Mouse (Mus musculus) cerebellum, adult 18-20 months (tissue): Measurements from ENCODE around the gene Col4a1.

Source experiments
- DNase-seq, 2 experiments: peaks; one replicate each; pipeline ENCODE4 v3.0.0; 2021

Gene Col4a1

GRCm38 (mm10) chr8:11327722-11328417 is 15.2 kb upstream of the Col4a1 start:
- no peak for DNase-seq

- DNase-seq, result no peak
These were observed 14.7 kb upstream of the Col4a1 start for GRCm38 (mm10) chr8:11327298-11327697.

- no peak for DNase-seq
These were observed 12.3 kb upstream of the Col4a1 start for GRCm38 (mm10) chr8:11324801-11325395.

DNA sequence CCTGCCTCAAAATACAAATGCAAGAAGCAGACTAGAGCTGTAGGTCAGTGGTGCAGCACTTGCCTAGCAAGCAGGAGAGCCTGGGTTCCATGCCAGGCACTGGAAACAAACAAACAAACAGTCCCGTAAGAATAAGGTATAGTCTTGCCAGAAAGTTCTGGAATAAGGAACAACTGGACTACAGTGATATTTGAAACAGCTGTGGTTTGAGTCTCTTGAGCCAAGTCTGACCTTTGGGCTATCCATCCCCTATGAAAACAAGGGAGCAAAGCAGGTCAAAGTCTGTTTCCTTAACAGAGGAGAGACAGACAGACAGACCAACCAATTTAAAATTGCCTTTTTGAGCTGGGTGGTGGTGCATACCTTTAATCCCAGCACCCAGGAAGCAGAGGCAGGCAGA is 11.1 kb upstream of the Col4a1 start:
- no peak for DNase-seq

- DNase-seq, result no peak
These were observed 10.3 kb upstream of the Col4a1 start for GRCm38 (mm10) chr8:11322724-11323585.

DNA sequence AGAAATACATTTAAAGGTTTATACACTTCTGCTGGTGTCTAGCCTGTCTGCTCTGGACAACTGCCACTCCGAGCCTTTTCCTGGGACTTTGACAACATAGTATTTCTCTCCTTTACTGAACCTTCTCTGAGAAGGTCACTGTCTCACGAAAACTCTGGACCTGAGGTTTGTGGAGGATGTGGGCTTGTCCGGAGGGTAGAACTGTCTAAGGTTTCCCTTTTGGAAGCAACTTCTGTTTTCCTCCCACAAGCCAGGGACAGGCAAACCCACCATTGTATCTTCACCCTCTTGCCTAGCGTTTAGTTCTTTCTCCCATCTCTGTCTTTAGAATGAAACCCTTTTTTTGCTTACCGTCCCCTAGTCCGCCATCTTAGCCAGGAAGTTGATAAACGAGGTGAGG is 9.2 kb upstream of the Col4a1 start:
- no peak for DNase-seq

DNA sequence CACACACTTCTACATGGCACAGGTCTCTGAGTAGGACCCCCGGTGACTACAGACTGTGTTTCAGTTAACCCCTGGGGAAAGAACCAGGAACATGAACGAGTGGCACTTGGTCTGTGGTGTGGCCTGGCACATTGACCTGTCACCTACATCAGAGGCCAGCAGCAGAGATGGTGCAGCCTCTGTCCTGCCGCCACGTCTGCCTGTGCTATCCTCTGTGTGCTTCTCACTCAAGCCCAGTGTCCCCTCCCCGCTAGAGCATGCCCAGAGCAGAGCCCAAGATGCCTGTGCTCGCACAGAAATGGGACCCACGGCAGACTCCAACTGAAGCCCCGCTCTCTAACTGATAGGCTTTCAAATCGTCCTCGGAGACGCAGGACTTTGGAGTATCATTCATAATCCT is 6.8 kb upstream of the Col4a1 start:
- no peak for DNase-seq

DNA sequence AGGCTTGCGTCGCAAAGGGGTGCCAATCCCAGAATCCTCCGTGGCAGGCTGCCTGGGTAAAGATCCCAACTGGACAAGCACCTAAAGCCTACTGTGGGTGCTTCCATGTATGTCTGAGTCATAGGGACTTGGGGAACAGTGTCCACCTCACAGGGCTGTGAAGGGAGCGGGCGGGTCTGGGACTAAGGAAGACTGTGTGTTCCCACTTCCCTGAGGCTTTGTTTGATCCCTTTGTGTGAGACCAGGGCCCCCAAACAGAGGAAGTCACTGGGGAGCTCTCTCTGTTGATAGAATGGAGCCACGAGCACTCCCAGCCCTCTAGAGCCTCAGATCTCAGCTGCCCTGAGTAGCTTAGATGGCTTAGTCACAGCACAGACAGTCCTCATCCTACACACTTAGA is 3.5 kb upstream of the Col4a1 start:
- DNase-seq, result no peak

- DNase-seq, result no peak
These were observed 2.7 kb upstream of the Col4a1 start for GRCm38 (mm10) chr8:11315179-11315943.

GRCm38 (mm10) chr8:11314613-11315012 is 2.0 kb upstream of the Col4a1 start:
- DNase-seq, result no peak

DNA sequence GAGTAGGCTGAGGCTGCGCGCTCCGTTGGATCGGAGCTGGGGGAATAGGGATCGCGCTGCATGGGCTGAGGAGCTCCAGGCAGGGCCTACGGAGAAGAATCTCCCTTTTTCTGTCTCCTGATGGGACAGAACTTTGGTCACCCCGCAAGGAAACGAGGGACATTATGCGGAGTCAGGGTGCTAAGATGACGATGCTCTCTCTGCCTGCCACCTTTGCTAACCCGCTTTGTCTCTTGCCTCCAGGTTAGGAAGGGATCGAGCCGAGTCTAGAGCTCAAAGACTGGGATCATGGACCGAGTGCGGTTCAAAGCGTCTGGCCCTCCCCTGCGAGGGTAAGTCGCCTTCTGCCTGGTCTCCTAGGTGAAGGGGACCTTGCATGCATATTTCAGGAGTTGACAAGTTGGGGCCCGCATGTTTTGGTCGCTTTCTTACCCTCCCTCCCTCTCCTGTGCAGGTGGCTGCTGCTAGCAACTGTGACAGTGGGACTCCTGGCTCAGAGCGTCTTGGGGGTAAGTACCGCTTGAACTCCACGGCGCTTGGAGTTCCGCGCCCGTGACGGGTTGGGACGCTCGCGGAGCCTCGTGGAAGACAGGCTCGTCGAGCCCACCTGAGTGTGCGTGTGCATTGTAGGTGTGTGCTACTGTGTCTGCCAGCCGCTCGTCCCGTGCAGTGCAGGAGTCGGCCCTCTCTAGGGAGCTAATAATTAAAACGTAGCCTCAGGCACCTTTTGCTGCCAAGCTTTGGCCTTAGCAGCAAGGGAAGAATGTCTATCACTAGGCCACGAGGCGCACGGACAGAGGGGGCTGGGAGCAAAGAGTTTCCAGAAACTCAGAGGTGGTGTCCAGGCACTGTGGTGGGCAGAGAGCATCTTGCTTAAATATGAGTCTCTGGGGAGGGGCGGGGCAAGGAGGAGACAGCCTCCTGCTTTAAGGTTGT is 818 bp upstream of the Col4a1 start:
- no peak for DNase-seq

DNA sequence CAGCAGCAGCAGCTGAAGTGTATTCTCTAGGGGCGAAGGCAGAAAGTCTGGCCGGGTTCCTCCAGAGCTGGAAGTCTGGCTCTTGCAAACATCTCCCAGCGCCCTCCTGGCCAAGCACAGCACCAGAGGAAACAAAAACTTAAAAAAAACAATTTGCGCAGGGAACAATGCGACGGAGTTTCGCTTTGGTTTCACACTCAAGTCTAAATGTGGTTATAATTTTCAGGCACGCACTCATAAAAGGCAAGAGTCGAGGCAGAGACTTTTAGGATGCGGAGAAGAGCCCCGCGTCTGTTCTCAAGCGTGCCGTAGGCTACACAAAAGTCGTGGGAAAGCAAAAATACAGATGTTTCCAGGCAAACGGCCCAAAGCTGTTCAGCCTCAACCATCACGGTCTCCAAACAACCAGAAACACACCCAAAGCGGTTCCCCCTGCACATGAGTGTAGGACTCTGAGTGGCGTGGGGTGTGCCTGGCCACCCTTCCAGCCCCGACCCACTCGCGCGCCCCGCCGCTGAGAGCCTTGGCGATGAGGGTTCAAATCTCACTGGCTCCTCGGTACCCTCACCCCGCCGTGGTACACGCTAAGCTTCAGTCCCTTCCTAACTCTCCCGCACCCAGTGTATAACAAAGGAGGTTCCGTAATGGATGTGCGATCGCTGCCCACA is 811 bp downstream of the Col4a1 start:
- no peak for DNase-seq

GRCm38 (mm10) chr8:11310049-11310448 is 2.6 kb downstream of the Col4a1 start:
- no peak for DNase-seq

DNA sequence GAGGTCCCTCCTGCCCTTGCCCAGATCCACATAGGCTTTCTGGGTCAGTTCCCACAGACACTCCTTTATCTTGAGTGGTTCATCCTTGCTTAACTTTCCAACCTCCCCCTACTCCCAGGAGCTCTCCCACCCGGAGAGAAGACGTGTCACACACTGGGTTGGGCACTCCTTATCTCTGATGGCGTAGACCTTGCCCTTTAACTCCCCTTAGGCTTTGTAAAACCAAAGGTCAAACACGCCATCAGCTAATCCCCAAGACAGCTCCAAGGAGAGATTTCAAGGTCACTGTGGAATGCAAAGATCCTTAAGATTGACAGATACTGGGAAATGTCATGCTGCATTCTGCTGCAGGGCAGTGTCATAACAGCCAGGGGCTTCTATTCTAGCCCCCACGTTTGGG is 3.4 kb downstream of the Col4a1 start:
- no peak for DNase-seq

GRCm38 (mm10) chr8:11308570-11308998 is 4.0 kb downstream of the Col4a1 start:
- DNase-seq, result no peak

DNA sequence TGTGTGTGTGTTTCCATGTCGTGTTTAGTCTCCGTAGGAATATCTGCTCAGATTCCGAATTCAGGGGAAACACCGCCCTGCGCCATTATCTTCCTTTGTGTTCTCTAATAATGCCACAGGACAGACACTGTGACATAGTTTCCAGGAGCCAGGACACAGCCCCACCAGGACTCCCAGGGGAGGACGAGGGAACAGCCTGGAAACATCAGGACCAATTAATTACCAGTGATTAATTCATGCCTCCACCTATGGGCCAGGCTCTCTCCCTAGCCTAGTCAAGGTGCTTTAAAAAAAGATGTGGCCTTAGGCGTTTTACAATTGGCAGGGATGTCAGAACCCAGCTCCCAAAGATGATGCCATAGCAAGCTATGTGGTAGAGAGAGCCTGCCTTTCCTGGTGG is 5.2 kb downstream of the Col4a1 start:
- DNase-seq, result no peak

GRCm38 (mm10) chr8:11305539-11305938 is 7.1 kb downstream of the Col4a1 start:
- DNase-seq, result no peak

DNA sequence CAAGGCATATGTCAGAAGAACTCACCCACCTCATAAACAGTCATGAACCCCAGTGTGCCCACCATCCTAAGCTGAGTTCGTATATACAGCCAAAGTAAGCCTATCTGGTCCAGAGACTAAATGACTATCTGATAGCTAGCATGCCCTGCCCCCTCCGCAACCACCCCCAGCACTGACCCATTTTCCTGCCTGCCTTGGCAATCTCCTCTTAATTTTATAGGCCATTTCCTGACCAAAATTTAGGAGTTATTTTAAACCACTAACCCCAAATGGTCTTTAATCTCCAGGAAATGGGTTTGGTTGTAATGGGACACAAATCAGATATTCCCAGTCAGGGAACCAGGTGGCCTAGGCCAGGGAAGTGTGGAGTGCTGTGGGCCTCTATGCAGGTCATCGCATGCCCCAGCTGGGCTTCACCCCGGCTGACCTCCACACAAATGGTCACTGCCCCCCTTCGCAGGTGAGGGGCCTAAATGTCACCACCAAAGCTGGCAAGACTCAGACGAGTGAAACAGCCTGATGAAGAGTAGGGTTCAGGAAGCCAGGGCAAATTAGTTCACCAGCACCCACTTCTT is 8.5 kb downstream of the Col4a1 start:
- no peak for DNase-seq

DNA sequence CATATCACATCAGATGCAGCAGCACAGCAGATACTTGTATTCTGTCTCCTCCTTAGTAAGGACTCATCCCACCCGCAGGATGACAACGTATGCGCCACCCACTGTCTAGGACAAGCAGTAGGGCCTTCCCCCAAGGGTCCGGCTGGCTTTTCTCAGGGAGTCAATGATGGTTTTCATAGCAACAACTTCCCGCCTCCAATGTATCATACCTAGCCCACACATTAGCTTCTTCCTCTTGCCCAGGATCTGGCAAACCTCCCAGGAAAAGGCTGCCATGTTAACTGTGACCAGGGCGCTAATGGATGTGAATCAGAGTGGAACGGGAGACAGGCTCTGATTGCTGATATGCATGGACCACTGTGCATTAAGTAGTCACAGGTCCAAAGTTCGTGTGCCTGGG is 12.2 kb downstream of the Col4a1 start:
- DNase-seq, result no peak

DNA sequence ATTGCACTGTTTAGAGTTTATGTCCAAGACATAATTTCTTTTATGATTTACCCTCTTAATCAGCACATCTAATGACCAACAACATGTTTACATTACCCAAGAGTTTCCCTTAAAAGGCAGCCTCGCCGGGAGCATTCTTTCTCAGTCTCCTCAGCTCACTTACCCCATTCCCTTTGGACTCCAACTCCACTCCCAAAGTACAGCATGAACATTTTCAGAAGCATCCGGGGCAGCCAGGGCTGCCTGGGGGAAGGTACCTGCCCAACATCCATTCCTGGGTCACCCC is 13.4 kb downstream of the Col4a1 start:
- DNase-seq, result no peak
